Mouse (Mus musculus) spleen, adult 12 weeks (tissue): ENCODE measurements around the gene Acyp1.
A peak's percentile ranks its signal among the peaks of the same experiment; 100 is the strongest.

Experiments
- DNase-seq: peaks from one replicate; pipeline ENCODE4 v3.0.0; 2022; ENCODE audit warnings: low spot score

The Acyp1 gene

DNA sequence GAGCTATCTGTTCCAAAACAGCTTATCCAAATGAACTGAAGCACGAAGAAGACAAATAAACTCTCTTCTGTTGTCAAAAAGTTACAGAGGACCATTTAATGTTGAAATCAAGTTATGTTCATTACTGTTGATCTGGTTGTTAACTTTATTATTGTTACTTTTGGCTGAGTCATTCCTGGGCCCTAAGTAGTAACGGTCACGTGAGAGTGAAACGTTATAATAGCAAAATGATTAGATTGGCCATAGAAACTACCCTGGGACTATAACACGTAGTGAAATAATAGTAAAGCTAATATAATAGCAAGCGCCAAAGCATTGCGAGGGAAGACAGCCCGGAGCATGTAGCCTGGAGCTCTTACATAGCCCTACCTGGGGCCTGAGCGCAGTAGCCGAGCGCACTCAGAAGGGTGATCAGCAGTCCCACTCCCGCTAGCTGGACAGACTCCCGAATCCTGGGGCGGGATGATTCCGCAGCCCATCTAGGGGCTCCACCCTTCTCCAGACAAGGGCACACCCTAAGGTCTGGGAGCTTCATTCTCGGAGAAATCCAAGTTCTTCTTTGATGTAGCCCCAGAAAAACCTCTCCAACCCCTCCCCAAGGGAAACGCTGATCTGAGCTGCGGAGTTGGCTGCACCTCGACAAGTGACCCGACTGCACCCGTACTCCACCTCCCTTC lies at the start of gene Acyp1:
Gene Acyp1, minus strand, starts transcription at position 630 of the 677 bp plus-strand sequence.
- DNase-seq: peak; percentile 40

DNA sequence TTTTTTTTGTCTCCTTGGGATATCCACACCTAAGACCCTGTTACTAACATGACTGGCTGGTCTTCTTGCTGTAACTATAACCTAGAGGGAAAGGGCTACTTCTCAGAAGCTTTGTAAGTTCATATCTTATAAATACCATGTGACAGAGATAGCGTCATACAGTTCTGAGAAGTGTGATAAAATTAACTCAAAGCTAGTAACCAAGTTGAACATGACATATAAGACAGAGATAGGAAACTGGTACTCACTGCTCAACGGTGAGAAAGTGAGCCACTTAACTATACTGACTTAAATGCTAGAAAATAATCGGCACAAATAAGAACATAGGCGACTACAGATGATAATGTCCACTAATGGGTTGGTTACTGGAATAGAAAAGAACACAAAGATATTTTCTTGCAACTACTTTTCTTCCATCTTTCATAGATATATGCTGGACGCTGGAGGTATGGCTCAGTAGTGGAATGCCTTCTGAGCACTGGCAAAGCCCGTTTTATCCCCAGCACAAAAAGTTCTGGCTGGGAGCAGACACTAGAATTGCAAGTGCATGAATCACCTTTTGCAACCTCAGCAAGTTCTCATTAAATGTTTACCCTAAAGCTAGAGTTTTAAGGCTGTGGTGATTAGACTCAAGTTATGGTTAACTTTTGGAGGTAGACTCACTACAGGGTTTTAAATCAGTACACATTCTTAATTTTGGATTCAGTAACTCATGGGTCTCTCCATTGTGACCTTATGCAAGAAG lies 49.5 kb upstream of the Acyp1 start:
- no peak for DNase-seq

DNA sequence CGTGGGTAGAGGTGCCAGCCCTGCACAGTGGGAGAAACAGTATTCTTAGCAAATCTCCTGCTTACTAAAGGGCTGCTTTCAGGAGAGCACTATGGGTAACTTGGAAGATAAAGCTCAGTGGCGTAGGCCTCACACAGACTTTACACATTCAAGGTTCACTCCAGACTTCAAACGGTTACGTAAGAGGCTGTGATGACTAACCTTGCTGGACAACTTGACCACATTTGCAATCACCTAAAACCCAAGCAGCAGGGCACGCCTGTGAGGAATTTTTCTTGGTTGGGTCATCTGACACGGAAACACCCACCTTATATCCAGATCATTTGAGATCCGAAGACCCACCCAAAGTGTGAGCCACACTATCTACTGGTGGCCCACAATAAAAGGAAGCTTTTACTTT lies 41.9 kb upstream of the Acyp1 start:
- no peak for DNase-seq

DNA sequence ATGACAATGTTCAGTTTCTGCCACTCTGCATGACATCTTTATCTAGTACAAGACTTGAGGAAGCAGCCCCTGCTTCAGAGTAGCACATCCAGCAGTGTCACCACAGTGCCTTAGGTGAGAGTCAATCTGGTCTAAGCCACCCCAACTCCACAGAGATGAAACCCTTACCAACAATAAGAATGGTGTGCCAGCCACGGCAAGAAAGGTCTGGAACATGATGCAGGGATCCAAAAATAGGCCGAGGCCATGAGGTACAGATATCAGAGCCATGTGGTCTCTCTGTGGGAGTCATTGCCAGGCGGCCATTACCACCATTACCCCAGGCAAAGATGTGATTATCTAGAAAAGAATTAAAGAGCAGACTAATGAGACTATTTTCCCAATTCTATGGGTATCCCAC lies 20.4 kb upstream of the Acyp1 start:
- DNase-seq: no peak

DNA sequence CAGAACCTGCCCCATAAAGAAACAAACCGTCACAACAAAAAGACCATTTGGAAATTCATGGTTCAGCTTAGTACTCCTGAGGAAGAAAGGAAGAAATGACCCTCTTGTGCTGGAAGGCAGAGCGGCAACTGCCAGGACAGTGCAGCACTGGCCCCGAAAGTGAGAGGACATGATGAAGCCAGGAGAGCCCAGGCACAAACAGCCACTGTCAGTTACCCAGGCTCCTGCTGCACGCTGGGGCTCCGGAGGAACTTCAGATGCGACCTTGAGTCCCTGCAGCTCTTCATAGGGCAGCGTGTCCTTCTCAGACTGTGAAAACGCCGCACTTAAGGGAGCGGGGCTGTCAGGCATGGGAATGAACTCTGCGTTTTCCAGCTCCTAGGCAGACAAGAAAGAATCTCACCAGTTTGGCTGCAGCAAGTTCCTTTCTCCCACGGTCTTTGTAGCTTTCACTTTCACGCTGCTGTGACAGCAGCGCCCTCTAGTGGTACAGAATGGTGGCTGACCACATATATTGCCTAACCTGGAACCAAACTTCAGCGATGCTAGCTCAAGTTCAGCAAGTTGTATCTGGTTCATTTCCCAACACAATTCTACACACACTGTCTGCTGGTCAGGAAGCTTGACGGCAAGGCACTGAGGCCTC lies 17.1 kb upstream of the Acyp1 start:
- peak; percentile 73 for DNase-seq

DNA sequence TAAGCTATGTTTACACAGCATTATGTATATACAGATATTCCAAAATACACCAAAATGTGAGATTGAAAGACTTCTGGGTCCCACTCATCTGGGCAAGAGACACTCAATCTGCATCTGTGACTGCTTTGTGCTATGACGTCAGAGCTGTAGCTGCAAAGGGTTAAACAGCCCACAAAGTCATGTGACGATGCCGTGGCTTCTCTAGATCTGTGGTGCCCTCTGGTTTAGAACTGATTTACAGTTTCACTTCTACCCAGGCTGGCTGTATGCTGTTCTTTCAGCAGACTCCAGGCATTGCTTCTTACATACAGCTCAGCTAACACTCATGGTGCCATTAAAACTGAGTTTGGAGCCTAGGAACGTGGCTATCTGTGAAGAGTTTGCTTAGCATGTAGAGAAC lies 16.5 kb upstream of the Acyp1 start:
- peak; percentile 22 for DNase-seq

DNA sequence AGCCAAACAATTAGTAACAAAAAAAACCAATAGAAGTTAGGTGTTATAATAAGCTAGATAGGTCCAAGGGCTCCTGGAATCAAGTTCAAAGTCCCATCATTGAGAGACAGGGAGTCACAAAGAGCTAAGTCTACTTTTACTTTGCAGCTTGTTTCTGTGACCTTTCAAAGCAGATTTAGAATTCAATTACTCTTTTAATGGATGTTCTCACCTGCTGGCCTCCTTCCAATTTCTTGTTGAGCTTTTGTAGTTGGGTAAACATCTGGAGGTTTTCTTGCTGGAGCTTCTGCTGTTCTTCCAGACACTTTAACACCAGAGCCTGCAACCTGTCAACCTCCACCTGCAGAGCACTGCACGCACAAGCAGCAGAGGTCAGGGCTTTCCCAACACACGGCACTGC lies 15.0 kb upstream of the Acyp1 start:
- no peak for DNase-seq

DNA sequence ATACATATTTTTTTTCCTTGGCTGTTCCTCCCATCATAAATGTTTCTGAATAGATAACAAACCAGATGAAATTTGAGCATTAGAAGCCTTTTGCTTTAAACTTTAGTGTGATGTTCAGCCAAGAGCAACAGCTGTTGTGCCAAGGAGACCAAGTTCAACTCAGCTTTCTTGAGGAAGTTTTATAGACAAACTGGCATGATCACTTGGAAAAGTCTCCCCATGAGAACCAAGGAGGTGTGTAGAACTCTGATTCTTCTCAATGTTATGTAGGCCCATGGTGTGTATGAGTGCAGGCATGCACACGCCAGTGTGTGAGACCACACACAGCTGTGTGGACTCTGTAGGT lies 10.6 kb upstream of the Acyp1 start:
- no peak for DNase-seq

DNA sequence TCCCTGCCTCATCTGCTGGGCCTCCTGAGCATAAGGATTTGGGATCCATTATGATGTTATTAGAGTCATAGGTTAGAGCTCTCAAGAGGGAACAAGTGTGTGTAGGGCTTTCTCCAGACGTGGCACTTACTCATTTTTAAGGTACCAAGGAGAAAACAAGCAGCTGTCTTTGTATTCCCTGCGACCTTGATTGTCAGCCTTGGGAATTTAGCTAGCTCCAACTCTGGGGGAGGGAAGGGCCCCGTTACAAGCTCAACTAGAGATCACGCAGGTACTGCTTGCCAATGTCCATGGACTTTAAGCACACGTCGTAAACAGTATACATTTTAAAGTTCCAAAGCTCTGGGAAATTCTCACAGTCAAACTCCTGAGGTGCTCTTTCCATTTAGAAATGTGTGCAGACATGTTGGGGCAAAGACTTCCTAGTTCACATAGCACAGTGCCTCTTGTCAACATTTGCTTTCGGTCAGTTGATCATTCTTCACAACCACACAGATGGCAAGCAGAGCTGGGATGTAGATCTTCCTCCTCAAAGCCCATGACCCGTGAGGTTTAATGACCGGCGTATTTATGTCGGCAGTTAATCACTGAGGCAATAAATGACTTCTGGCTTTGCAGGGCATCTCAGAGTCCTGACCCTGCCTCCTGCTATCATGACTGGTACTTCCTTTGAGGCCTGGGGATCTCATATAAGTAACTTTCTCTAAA lies 10.0 kb upstream of the Acyp1 start:
- no peak for DNase-seq

DNA sequence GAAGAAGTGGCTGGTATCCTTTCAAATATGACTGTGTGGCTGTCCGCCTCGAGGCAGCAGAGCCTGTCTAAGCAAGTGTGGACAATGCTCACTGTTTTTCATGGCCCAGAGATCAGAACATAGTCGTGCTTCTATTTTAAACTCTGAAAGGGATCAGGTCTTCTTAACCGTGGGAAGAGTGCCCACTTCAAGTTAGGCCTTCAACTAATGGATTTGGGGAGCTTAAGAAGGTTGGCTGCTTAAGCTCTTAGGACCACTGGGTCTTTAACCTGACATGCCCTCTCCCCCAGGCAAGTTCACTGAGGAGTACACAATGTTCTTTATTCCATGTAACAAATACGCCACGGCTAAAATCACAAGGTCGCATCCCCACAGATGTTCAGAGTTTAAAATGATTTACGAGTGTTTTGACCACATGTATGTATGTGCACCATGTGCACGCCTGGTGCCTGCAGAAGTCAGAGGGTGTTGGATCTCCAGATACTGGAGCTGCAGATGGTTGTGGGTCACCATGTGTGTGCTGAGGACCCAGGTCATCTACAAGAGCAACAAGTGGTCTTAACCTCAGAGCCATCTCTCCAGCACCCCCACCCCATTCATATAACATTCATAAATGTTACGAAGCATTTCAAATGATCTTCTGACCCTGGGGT lies 9.2 kb upstream of the Acyp1 start:
- no peak for DNase-seq

DNA sequence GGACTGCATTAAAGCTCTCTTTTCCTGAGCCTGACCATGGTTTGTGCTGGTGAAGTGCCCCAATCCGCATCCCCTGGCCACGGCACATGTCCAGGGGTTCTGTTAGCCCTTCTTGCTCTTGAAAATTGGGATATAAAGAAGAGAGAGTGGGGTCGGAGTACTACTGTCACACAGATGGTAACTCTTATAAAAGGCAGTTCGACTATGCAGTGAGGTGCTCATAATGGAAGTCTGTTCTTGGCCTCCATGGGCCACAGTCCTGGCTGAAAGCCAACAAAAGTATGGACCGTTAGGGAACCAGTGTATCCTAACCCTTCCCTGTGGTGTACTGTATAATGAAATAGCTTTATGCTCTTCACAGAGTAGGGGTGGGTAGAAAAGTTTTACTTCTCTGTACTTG lies 8.7 kb upstream of the Acyp1 start:
- no peak for DNase-seq

DNA sequence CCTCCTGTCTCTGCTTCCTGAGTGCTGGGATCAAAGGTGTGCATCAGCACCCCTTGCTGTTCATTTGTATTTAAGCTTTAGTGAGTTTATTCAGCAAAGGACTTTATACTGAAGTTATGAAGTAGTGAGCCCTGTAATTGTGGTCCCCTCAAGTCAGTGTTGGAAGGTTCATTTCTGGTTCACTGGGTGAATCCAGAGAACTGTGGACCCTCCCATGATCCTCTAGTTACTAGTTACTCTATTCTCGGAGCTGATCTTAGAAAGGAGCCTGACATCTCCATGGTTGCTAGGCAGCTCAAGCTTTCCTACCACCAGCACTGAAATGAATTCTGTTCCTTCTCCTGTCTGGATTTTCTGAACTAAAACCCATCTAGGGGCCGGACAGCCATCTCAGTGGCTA lies 7.3 kb upstream of the Acyp1 start:
- DNase-seq: no peak

DNA sequence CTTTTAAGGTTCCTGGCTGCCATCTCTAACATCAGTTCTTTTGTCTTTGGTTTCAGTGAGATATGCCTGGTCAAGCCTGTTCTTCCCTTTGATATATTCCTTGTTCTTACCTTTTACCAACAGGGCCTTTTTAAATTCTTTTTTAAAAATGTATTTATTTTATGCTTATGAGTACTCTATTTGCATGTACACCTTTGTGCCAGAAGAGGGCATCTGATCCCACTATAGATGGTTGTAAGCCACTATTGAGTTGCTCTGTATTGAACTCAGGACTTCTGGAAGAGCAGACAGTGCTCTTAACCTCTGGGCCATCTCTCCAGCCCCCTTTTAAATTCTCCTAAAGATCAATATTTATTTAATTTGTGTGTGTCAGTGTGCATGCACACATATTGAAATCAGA lies 4.7 kb upstream of the Acyp1 start:
- DNase-seq: no peak

DNA sequence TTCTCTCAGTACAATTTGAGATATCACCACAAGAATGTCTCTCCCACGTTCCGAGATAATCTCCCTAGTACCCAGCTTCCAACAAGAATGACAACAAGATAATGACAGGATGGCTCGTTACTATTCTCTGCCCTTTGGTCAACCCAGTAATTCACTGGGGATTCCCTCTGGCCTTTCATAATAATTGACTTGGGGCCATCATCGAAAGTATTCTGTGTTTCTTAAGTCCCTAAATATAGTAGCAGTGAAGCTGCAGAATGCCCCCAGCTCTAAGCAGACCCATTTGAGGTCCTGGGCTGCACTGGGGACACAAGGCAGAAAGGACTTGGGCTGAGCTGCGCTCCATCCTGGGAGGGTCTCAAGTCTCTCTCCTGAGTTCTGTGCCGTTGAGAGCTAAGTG lies 4.0 kb upstream of the Acyp1 start:
- DNase-seq: no peak

DNA sequence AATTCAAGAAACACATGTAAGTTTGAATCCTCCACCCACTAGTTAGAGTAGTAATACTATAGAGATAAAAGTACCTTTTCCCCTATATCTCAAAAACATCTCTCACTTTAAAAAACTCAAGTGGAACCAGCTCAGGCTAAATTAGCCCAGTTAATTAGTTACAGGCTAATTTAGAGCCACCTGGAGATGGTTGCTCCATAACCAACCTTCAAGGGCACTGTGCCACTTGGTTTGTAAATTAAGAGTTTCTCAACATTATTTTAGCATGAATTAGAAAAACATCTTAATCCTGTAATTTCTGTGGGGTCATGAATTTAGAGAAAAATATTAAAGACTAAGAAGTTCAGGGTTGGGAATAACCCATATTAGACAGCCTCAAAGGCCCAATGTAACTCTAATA lies 3.3 kb upstream of the Acyp1 start:
- DNase-seq: no peak

DNA sequence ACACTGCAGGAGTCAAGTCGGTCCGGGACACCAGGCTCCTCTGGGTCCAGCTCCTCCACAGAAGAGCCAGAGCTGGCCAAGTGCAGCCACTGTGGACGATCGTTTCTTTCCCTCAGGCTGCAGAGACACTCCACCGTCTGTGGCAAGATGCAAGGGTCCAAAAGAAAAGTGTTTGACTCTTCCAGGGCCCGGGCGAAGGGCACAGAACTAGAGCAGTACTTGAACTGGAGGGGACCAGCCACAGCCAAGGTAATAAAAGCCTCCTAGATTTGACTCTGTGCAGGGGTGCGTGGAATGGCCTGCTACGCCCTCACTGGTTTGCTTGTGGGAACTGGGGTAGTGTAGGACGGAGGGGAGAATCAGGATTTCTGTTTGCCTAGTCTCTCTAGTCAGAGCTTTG lies 2.4 kb upstream of the Acyp1 start:
- no peak for DNase-seq

DNA sequence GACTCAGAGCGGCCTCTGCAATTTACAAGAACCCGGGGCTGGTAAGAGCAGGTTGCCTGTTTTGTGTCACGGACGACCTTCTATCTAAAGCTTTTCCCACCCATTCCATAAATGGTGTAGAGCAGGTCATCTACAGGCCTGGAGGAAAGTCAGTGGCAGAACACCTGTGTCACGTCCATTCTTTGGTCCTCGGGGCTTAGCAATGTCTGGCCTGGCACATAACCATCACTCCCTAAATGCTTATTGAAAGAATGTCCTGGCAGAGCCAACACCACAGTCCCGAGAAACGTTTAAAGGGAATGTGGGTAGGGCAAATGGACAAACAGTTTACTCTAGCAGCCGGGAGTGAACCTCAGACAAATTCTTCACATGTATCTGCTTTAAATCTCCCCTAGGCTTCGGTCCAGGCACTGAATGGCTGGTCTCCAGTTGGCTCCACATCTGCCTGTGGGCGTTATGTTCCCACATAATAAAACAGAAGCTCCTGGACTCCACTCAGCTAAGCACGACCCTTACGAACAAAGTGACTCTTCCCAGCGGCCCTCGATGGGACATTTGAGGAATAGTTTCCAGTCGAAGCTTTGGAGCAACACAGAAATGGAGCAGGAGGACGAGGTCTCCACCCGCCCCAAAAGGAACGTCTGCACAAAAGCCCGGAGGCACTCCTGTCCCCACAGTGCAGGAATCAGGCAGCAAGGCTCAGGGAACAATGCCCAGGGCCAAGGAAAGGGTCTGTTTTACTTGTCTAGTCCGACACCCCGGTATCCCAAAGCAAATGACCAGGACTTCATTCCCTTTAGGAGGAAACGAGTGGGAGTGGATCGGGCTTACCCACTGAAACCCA lies 1.1 kb upstream of the Acyp1 start:
- DNase-seq: no peak

DNA sequence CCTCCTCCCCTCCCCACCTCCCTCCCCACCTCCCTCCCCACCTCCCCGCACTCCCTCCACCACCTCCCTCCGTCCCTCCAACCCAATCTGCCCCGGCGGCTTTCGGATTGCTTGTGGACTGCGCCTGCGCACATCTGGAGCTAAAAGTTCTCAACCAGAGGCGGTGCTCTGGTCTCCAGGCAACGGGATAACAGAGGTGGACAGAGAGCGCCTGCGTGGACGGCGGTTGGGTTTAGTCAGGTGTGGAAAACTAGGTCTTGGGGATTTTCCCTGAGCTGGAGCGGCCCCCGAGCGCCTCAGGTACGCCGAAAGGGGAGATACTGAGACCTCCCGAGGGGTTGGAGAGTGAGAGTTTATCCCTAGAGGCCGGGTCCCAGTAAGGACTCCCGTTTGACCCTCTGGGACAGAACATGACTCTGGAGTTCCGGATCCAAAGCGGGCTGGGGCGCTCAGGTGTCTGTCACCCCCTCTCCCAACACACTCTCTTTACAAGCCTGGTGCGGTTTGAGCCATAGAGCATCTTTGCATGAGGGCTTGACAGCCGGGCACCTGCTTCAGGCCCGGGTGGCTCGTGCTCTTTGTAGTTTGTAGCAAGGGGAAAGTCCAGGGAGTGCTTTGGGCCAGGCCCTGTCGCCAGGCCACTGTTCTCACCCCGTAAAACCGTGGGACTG lies 383 bp upstream of the Acyp1 start, which contains the start of gene Zc2hc1c:
Gene Zc2hc1c, plus strand, starts transcription at position 106 of the 671 bp plus-strand sequence.
- DNase-seq: peak; percentile 61

DNA sequence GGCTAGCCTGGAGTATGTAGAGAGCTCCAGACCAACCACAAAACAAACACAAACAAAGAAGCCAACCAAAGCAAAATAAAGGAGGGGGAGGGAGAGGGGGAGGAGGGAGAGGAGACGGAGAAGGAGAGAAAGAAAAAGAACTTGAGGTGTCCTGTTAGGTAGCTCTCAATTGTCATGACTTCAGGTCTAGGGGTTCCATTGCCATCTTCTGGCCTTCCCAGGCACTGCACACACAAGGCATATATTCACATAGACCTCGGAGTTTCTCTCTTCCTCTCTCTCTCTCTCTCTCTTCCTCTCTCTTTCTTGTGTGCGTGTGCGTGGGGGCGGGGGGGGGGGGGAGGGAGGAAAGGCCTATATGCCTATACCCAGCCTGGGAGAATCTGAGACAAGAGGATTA lies 1.3 kb downstream of the Acyp1 start:
- no peak for DNase-seq

DNA sequence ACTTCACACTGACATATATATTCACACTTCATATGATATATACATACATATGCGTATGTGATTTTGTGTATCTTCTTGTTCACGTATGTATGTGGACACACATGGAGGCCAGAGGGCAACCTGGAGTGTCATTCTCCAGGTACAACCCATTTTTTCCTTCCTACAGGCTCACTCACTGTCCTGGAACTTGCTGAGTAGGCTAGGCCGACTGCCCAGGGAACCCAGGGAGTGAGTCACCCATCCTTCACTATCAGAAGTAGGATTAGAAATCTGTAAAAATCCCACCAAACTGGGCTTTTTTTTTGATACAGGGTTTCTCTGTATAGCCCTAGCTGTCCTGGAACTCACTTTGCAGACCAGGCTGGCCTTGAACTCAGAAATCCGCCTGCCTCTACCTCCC lies 3.2 kb downstream of the Acyp1 start:
- DNase-seq: no peak

DNA sequence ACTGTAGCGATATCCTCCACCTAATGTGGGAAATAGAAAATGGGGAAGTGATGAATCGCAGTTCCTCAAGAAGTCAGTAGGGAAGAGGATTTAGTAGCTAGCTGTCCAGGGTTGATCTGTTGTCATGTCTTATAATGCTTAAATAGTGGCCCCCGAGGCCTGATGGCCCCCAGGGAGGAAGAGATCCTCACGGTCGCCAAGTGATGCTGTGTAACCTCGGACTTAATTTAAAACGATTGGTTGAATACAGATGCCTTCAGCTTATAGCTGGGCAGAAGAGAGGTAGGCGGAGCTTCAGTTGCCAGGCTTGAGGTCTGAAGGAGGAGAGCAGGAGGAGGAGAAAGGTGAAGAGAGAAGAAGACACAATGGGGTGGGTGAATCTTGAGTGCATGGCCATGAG lies 3.9 kb downstream of the Acyp1 start:
- no peak for DNase-seq
